Mouse (Mus musculus) skeletal muscle tissue, adult 2 months (tissue): Measurements from ENCODE around the gene Slc22a8.

Source experiments
- DNase-seq: peaks from one replicate; pipeline ENCODE4 v3.0.0-alpha.2; 2012; ENCODE audit warnings: low read depth, low spot score

The Slc22a8 gene

DNA sequence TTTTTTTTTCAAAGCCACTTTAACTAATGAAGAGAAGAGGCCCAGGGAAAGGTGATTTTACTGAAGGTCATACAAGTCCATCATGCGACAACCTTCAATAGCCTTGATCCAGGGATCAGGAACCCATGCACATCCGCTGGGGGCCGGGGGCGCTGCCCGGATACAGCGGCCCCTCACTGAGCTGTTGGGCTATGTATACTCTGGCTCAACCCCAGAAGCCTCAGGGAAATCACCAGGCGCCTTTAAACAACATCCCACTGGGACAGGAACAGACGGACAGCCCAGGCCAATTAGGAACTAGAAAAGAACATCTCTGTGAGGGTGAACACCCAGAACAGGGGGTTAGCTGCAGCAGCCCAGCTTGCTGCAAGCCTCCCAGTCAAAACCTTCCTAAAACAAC, at the start of gene Slc22a8:
Gene Slc22a8, plus strand, starts transcription at position 301 of the 400 bp plus-strand sequence.
- DNase-seq = no peak

DNA sequence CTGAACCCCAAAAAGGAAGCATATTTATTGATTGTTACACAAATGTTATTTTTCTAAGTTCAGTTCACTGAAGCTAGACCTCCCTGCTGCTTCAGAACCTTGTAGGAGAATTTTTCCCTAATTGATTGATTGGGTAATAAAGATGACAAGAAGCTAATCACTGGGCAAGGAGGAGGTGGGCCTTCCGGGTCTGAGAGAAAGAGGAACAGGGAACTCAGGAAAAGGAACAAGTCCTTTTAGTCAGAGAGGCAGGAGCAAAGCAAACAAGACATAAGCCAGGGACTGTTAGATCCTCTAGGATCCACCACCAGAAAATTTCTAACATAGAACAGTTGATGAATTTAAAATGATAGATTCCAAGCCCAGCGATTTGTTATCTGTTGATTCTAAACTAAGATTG, 32.2 kb upstream of the Slc22a8 start:
- no peak for DNase-seq

DNA sequence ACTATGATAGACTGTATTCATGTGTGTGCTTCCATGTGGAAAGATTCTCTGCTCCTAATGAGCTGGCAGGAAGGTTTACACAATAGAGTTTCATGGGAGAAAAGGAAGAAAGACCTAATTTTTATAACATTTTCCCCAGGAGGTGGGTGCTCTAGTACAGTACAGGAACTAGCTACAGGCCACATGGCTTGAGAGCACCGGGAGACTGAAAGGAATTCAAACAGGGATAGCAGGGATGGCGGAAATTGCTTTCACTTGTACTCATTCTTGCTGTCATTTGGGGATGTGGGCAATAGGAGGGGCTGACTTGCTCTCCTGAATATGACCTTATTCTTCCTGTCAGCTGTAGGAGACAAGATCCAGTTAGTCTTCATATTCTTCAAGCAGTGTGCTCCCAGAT, 27.0 kb upstream of the Slc22a8 start:
- no peak for DNase-seq

DNA sequence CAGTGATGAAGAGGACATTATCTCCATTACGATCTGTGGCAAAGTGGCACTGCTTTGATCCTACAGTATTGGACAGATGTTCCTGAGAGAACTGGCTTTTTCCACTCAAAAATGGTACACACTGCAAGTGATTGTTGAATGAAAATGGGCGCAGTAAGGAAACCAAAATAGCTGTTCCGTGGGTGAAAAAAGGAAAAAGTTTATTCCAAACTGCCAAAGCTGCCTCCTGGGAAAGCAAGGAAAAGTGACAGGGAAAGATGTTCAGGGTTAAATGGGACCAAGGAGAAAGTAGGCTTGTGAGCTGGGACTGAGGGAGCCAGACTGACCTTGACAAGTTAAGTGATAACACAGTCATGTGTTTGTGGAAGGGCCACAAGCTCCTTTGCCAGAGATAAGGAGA, 26.6 kb upstream of the Slc22a8 start:
- no peak for DNase-seq

DNA sequence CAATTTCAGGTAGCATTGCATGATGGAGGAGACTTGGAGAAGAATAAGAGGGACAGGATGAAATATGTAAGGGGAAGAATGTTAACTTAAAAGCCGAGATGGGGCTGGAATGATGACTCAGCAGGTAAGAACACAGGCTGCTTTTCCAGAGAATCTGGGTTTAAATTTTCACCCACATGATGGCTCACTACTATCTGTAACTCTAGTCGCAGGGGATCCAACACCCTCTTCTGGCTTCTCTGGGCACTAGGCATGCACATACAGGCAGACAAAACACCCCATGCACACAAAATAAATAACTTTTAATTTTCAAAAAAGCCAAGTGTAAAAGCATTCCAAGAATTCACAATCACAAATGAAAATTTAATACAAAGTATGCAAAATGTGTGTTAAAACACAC, 25.8 kb upstream of the Slc22a8 start:
- no peak for DNase-seq

DNA sequence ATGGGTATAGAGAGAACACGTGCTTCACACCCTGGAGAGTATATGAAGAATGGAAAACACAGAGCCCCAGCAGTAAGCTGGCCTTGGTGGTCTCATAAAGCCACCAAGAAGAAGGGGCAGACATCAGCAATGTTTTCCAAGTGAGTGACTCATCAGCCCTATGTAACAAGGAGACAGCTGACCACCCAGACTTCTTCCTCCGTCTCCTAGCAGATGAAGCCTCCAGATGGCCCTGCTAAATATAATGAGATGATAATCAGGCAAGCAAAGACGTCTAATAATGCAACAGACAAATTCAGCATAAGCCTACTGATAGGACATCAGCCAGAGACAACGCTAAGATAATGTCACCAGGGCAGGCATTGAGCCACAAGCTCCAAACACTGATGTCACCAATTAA, 25.1 kb upstream of the Slc22a8 start:
- no peak for DNase-seq

DNA sequence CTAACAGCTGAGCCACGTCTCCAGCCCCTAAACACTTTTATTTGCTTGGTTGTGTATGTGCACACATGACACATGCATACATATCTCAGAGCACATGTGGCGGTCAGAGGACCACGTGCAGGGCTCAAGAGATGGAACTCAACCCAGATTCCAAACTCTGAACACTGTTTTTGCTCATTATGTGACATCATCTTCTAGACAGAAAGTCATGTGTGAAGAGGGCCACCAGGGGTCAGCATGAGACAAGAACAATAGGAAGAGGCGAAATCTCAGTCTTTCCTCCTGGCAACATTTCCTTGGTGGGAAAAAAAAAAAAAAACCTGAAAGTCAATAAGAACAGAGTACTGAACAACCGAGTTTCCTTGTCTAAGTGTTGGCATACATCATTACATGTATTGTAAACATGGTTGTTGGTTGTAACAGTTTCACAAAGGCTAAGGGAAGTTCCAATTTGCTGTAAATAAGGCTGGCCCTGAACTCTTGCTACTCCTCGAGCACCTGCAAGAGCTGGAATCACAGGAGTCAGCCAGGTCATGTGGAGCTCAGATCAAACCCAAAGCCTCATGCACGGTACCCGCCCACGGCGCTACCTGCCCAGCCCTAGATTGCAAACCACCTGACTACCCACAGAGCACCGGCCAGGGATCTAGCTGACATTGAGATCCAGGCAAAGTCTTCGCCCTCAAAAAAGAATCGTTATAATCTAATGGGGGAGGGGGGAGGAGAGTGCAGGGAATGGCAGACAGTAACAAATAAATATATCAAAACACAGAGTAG, 23.8 kb upstream of the Slc22a8 start:
- no peak for DNase-seq

DNA sequence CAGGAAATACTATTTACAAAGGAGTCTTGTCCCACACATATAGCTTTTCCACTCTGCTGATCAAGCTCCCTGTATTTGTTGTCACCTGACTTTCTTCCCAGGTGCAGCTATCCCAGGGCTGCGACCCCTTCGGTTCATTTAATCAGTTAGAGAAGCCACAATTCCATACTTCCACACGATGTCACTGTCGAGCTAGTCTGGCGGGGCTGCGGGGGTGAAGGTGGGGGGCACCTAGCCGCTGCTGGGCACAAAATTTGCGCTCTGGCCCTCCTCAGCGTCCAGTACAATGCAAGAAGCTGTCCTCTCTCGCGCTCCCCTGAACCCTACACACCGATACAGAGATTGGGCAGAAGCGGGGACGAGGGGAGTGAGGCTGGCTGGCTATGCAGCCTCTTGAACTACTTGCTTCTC, 21.6 kb upstream of the Slc22a8 start:
- no peak for DNase-seq

DNA sequence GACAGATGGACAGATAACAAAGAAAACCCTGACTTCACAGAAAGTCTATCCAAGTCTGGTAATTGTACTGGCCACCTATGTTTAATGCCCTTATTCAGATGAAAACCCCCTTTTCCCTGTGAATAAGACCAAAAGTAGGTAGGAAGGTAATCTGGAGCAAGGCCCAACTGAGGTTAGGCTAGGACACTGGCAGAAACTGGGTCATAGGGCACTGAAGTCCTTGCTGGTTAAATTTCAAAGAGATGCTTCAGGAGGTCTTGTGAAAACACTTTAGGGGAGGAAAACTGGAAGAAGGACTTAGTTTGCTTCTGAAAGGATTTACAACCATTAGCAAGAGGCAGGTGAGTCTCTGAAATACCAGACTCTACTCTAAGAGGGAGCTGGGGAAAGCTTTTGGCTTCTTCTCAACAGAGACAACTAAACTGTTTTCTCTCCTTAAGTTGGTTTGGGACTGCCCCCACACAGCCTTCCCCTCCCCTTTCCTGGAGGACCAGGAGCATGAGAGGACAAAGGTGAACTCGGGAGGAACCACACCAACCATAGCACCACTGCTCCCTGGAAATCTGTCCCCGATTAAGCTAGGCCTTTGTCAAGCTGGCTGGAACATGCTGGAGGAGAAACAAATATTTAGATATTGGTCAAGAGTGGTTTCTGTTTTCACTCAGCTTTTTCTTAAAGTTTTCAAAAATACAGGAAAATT, 20.6 kb upstream of the Slc22a8 start:
- DNase-seq = no peak

DNA sequence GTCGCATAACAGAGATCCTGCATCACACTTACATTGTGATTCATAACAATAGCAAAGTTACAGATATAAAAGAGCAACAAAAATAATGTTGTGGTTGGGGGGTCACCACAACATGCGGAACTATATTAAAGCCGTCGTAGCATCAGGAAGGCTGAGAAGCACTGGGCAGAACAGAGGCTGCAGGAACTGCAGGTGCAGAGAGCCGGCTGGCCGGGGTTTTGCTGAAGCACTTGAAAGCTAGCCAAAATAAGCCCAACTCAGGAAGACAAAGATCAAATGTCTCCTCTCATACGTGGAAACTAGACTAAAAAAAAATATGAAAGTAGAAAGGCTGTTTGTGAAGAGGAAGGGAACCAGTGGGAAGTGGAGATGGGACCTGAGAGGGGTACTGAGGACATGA, 19.3 kb upstream of the Slc22a8 start:
- DNase-seq = peak; percentile 2

DNA sequence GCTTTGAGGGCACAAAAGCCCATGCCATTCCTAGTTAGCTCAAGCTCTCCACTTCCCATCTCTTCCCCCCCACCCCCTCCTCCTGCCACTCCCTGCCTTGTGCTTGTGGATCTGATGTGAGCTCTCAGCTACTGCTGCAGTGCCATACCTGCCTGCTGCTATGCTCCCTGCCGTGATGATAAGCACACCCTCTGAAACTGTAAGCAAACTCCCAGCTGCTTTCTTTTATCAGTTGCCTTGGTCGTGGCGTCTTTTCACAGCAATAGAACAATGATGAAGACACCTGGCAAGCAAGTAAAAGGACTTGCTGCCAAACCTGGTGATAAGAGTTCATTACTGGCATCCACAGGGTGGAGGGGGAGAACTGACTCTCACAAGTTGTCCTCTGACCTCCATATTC, 18.6 kb upstream of the Slc22a8 start:
- no peak for DNase-seq

DNA sequence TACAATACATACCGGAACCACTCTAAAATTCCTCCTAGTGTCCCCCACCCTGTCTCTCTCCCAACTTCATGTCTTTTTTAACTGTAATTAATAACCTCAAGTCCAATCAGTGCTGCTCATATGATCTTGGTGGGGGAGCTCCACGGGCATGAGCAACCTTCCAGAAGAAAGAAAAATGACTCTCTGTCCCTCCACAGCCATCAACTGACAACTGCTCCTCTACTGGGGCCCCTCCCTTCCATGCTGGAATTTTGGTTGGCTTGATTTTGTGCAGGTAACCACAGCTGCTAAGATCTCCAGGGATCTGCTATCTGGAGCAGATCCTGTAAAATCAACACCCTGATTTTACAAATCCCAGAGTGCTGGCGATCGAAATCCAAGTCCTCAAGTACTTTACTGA, 13.6 kb upstream of the Slc22a8 start:
- DNase-seq = no peak

DNA sequence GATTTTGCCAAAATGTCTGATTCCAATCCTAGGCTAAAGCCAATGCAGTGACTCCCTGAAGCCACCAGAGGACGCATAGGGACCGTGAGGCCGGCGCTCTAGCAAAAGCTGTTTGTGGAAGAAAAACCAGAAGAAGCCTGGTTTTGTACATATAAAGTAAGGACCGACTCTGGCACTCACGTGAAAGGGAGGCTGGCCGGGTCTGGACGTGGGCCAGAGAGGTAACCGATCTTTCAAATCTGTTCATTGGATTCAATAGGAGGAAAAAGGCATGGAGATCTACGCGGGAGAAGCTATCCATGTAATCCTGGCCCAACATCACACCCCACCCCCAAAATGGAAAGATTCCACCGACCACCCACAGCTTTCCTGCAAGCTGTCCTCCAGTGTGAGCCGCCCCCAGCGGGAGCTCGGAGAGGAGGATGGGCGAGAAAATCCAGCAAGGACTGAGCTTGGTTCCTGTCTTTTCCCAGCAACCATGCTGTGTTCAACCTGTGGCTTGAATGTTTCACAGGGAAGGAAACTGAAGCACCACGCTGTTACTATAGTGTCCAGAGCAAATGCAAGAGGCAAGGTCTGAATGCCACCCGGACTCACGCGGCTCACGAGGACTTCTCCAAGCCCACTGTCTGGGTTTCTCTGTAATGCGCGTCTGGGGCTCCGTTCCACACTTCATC, 12.6 kb upstream of the Slc22a8 start:
- DNase-seq = peak; percentile 24

DNA sequence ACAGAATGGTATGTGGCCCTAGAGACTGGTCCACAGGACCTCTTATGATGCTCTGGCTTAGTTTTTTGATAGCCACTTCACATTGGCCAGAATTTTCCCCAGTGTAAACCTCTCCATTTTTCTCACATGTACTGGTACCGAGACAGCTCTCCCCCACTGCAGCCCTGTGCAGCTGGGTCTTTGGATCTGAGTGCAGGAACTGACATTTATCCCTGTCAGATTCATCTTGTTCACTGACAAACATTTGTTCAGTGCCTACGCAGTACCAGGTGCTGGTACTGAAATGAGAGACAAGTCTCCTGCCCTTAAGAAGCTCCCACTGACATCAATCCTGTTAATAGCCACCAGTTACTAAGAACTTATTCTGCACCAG, 12.1 kb upstream of the Slc22a8 start:
- DNase-seq = no peak

DNA sequence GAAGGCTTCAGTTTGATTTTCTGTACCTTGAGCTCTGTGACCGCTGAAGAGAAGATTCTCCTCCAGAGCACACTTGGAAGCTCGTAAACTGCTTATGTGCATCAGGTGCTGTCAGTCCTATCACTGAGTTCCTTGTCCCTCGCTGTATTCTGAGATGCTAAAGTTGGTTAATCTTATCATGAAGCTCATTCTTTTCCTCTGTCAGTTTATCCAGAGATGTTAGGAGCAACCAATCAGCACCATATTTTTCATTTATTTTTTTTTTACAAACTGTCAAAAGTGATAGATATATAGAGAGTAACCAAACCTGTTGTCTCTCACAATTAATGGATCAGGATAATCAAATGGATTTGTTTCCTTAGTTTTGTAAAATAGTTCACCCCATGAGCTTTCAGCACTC, 5.8 kb upstream of the Slc22a8 start:
- no peak for DNase-seq

DNA sequence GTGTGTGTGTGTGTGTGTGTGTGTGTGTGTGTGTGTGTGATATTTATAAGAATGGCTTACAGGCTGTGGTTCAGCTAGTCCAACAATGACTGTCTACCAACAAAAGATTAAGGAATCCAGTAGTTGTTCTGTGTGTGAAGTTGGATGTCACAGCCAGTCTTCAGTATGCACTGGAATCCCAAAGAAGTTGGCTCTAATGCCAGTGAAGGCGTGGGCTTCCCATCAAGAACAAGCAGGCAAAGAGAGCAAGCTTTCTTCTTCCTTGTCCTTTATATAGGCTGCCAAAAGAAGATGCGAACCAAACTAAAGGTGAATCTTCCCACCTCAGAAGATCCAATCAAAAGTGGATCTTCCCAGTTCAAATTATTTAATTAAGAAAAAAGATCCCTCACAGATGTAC, 5.2 kb upstream of the Slc22a8 start:
- no peak for DNase-seq

DNA sequence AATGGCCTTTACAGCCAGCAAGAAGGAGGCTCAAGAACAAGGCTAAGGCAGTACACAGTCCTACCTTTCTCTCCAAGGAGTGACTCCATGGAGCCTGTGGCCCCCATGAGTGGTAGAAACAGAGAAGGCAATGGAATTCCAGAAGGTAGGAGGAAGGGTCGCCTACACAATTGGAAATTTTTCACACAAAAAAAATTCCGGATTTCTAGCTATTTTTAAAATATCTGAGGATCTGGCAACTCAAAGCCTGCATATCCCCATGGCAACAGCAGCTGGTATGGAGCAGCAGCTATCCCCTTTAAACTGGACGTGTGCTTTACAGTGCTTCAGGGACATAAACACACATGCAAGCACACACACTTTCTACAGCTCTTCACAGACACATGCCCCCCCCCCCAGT, 4.7 kb upstream of the Slc22a8 start:
- no peak for DNase-seq

DNA sequence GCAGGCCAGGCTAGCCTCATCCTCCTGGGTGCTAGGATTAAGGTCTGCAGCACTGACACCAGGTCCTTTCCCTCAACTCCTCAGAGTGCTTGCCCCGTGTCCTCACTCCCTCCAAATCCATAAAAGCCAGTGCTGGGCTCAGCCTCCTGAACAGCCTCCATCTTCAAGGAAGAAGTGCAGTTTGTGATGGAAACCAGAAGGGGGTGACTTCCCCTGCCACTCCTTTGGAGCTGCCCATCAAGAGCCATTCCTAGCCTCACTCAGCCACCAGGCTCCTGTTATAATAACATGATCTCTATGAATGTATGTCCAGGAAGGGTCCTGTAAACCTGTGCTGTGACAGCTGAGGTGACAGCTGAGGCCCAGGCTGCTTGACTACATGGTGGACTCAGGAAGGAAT, 3.7 kb upstream of the Slc22a8 start:
- DNase-seq = no peak

DNA sequence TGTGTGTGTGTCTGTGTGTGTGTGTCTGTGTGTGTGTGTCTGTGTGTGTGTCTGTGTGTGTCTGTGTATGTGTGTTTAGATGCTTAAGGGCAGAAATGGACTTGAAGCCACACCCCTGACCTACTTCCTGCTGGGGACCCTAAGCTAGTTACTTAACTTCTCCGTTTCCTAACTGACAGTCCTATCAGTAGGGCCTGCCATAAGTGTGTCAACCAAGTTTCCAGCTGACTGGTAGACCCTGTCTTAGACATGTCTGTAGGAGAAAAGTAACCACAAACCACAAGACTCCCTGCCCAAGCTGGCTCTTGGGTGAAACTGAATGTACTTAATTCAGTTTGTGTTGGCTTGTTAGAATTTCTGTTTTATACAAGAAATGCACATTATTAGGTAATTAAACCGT, 1.1 kb downstream of the Slc22a8 start:
- peak; percentile 7 for DNase-seq

DNA sequence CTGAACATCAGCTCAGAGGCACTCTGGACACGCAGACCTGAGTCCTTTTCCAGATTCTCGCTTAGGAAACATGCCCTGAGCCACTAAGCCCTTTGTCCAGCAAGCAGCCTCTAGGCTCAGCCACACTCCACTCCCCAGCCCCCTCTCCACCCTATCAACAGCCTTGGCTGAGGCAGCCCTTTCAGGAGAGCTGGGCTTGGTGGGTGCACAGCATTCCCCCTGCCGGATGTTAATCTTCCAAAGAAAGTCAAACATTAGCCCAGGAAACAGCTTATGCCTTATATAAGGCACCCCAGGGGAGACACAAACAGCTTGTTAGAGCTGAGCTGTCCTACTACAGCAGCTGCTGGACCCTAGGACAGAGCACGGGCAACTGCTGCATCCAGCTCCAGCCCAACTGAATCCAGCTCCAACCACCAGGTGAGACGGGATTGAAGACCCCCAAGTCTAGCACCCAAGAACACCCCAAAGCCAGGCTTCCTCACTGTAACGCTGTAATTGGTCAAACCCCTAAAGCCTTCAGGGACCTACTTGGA, 1.9 kb downstream of the Slc22a8 start:
- no peak for DNase-seq

DNA sequence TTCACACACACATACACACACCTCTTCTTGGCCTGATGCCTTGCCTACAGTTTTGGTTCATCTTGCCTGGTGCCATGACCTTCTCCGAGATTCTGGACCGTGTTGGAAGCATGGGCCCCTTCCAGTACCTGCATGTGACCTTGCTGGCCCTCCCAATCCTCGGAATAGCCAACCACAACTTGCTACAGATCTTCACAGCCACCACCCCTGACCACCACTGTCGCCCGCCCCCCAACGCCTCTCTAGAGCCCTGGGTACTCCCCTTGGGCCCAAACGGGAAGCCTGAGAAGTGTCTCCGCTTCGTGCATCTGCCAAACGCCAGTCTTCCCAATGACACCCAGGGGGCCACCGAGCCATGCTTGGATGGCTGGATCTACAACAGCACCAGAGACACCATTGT, 2.8 kb downstream of the Slc22a8 start:
- no peak for DNase-seq

DNA sequence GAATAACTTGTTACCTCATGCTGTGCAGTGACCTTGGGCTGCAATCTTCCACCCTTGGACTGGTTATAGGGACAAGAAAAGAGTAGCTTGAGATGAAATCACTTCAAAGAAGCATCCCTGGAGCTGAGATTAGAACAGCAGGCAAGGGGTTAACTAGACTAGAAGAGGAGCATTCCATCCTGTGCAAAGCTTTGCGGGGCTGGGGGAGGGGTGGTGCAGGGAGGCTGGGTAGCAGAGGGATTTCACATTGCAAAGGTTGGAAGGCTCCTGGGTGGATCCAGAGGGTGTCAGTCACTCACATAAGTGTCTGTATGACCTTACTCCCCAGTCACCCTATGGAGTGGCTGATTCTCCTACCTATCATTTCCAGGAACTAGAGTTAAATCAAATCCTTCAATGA, 3.5 kb downstream of the Slc22a8 start:
- no peak for DNase-seq

DNA sequence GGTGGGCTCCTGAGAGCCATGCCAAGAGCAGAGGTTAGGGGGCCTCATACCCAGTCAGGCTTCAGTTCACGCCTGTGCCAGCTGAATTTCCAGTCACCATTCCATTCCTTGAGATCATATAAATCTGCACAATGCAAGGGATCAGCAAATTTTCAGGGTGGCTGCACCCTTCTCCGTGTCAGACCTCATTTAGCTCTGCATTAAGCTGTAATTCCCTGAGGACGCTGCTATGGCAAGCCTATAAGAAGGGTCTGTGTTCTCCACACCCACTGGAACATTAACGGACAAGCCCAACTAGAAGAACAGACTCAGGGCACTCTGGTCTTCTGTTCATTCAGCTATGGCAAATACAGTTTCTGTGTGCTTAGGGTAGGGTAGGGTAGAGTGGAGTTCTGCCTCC, 6.2 kb downstream of the Slc22a8 start:
- no peak for DNase-seq
